Mouse (Mus musculus): ENCODE measurements at regions not wholly inside any gene's neighbourhood (a gene's known extent, or its start where the extent isn't known, plus 50 kb on each side); places are given as distances from the start of the nearest gene placed in this dataset.

GRCm38 (mm10) chr5:58705561-58705960 lies 987.8 kb downstream of the Pcdh7 start:
- ATAC-seq (ENCODE audit: insufficient read depth): no peak
- H3K27ac ChIP-seq (ENCODE audit: low read depth): no peak overlapping the region
- H3K36me3 ChIP-seq (ENCODE audit: insufficient read depth): no peaks in the 10 kb centered on the region
- 69% methylated on average over 1 of the region's 1 CpGs for WGBS
- no peaks in the 10 kb centered on the region for H3K9me3 ChIP-seq (ENCODE audit: low read depth, low read length)
- no peaks in the 10 kb centered on the region for H3K27me3 ChIP-seq (ENCODE audit: insufficient read depth, low read length)
- no peak overlapping the region for H3K4me2 ChIP-seq
- TF ChIP-seq CTCF (IDR thresholded peaks at IDR 0.05; ENCODE audit: low read depth): no peak
- H3K4me3 ChIP-seq (ENCODE audit: low read depth, low read length): no peak overlapping the region
- no peak for DNase-seq
- no peaks in the 10 kb centered on the region for H3K4me1 ChIP-seq (ENCODE audit: insufficient read depth)
- H3K9ac ChIP-seq: no peak overlapping the region

GRCm38 (mm10) chr5:58712381-58712780 lies 994.6 kb downstream of the Pcdh7 start:
- Histone ChIP-seq H3K9ac (no peak overlapping the region), H3K27me3 (ENCODE audit: insufficient read depth, low read length) (no peaks in the 10 kb centered on the region), H3K27ac (ENCODE audit: low read depth) (no peak overlapping the region), H3K4me1 (ENCODE audit: insufficient read depth) (no peaks in the 10 kb centered on the region), H3K9me3 (ENCODE audit: low read depth, low read length) (no peaks in the 10 kb centered on the region), H3K36me3 (ENCODE audit: insufficient read depth) (no peaks in the 10 kb centered on the region), H3K4me3 (ENCODE audit: low read depth, low read length) (no peak overlapping the region), H3K4me2 (no peak overlapping the region)
- no peak for DNase-seq
- WGBS: 79% methylated on average over 1 of the region's 1 CpGs
- ATAC-seq (ENCODE audit: insufficient read depth): no peak
- no peak for TF ChIP-seq CTCF (IDR thresholded peaks at IDR 0.05; ENCODE audit: low read depth)

GRCm38 (mm10) chr5:58733366-58733765 lies 1015.6 kb downstream of the Pcdh7 start:
- DNase-seq: no peak
- Histone ChIP-seq H3K4me1 (ENCODE audit: insufficient read depth) (no peaks in the 10 kb centered on the region), H3K4me3 (ENCODE audit: low read depth, low read length) (no peak overlapping the region), H3K4me2 (no peak overlapping the region), H3K9me3 (ENCODE audit: low read depth, low read length) (no peaks in the 10 kb centered on the region), H3K9ac (no peak overlapping the region), H3K36me3 (ENCODE audit: insufficient read depth) (no peaks in the 10 kb centered on the region), H3K27ac (ENCODE audit: low read depth) (no peak overlapping the region), H3K27me3 (ENCODE audit: insufficient read depth, low read length) (no peaks in the 10 kb centered on the region)
- no peak for TF ChIP-seq CTCF (IDR thresholded peaks at IDR 0.05; ENCODE audit: low read depth)
- ATAC-seq (ENCODE audit: insufficient read depth): no peak
- WGBS: 95% methylated on average over 3 of the region's 3 CpGs

GRCm38 (mm10) chr5:58733961-58734360 lies 1016.2 kb downstream of the Pcdh7 start:
- Histone ChIP-seq H3K36me3 (ENCODE audit: insufficient read depth) (no peaks in the 10 kb centered on the region), H3K27ac (ENCODE audit: low read depth) (no peak overlapping the region), H3K9me3 (ENCODE audit: low read depth, low read length) (no peaks in the 10 kb centered on the region), H3K4me3 (ENCODE audit: low read depth, low read length) (no peak overlapping the region), H3K4me2 (no peak overlapping the region), H3K9ac (no peak overlapping the region), H3K4me1 (ENCODE audit: insufficient read depth) (no peaks in the 10 kb centered on the region), H3K27me3 (ENCODE audit: insufficient read depth, low read length) (no peaks in the 10 kb centered on the region)
- DNase-seq (no peak), ATAC-seq (ENCODE audit: insufficient read depth) (no peak)
- TF ChIP-seq CTCF (IDR thresholded peaks at IDR 0.05; ENCODE audit: low read depth): no peak
- 81% methylated on average over 2 of the region's 2 CpGs for WGBS

- no peaks in the 10 kb centered on the region for H3K9me3 ChIP-seq (ENCODE audit: low read depth, low read length)
- DNase-seq: peak; percentile 72
- H3K27ac ChIP-seq (ENCODE audit: low read depth): no peak overlapping the region
- WGBS: 46% methylated on average over 9 of the region's 9 CpGs
- H3K4me3 ChIP-seq (ENCODE audit: low read depth, low read length): no peak overlapping the region
- no peaks in the 10 kb centered on the region for H3K27me3 ChIP-seq (ENCODE audit: insufficient read depth, low read length)
- no peaks in the 10 kb centered on the region for H3K36me3 ChIP-seq (ENCODE audit: insufficient read depth)
- no peak for ATAC-seq (ENCODE audit: insufficient read depth)
- H3K4me2 ChIP-seq: no peak overlapping the region
- TF ChIP-seq CTCF (IDR thresholded peaks at IDR 0.05; ENCODE audit: low read depth): peak; percentile 67
- no peak overlapping the region for H3K9ac ChIP-seq
- H3K4me1 ChIP-seq (ENCODE audit: insufficient read depth): no peaks in the 10 kb centered on the region
These were observed 1018.8 kb downstream of the Pcdh7 start for GRCm38 (mm10) chr5:58736610-58737009.

GRCm38 (mm10) chr5:58737264-58737883 lies 1019.6 kb downstream of the Pcdh7 start:
- Histone ChIP-seq H3K27me3 (ENCODE audit: insufficient read depth, low read length) (no peaks in the 10 kb centered on the region), H3K4me3 (ENCODE audit: low read depth, low read length) (no peak overlapping the region), H3K4me1 (ENCODE audit: insufficient read depth) (no peaks in the 10 kb centered on the region), H3K4me2 (no peak overlapping the region), H3K36me3 (ENCODE audit: insufficient read depth) (no peaks in the 10 kb centered on the region), H3K9me3 (ENCODE audit: low read depth, low read length) (no peaks in the 10 kb centered on the region), H3K27ac (ENCODE audit: low read depth) (no peak overlapping the region), H3K9ac (no peak overlapping the region)
- no peak for TF ChIP-seq CTCF (IDR thresholded peaks at IDR 0.05; ENCODE audit: low read depth)
- 61% methylated on average over 4 of the region's 4 CpGs for WGBS
- DNase-seq (no peak), ATAC-seq (ENCODE audit: insufficient read depth) (no peak)

GRCm38 (mm10) chr5:58738041-58738440 lies 1020.3 kb downstream of the Pcdh7 start:
- WGBS: 52% methylated on average over 4 of the region's 4 CpGs
- Histone ChIP-seq H3K36me3 (ENCODE audit: insufficient read depth) (no peaks in the 10 kb centered on the region), H3K4me3 (ENCODE audit: low read depth, low read length) (no peak overlapping the region), H3K4me2 (no peak overlapping the region), H3K27me3 (ENCODE audit: insufficient read depth, low read length) (no peaks in the 10 kb centered on the region), H3K9me3 (ENCODE audit: low read depth, low read length) (no peaks in the 10 kb centered on the region), H3K27ac (ENCODE audit: low read depth) (no peak overlapping the region), H3K9ac (no peak overlapping the region), H3K4me1 (ENCODE audit: insufficient read depth) (no peaks in the 10 kb centered on the region)
- no peak for TF ChIP-seq CTCF (IDR thresholded peaks at IDR 0.05; ENCODE audit: low read depth)
- DNase-seq: peak; percentile 56
- peak; percentile 52; the same call in 1 of the 2 replicates for ATAC-seq (ENCODE audit: insufficient read depth)

Data from lung, embryonic 14.5 days (tissue).